18 mouse cellular contexts compared by ENCODE assay signal in genomic region chr5:129449931-129450573, GRCm38 (mm10). TPM values are rescaled to one million over a fixed set of nuclear protein-coding genes. Genes with fewer than 3 reads are reported as not detected.
A peak's percentile ranks its signal among the peaks of the same experiment; 100 is the strongest.
DNase-seq lines count a peak whose midpoint lies in the region; ATAC-seq and TF ChIP-seq lines count a peak whose summit lies in the region.
"Had no signal": no experiment of that assay in that cellular context is flagged by ENCODE, and none has a peak within 500 bp of the region (broad histone marks: within the 10 kb centered on the region; RNA-seq: fewer than 3 reads in every experiment).

No protein-coding gene starts in this region.

- 52% methylated on average over 7 of the region's 7 CpGs for WGBS in midbrain, embryonic 16.5 days
- WGBS in midbrain, embryonic 10.5 days = 72% methylated on average over 7 of the region's 7 CpGs

- H3K9ac ChIP-seq in midbrain, embryonic 16.5 days (ENCODE audit: low read depth, low read length) = no peak overlapping the region
- H3K9ac ChIP-seq: embryonic facial prominence, embryonic 13.5 days had no signal

- H3K4me2 ChIP-seq in midbrain, embryonic 16.5 days (ENCODE audit: low read length) = no peak overlapping the region
- H3K4me2 ChIP-seq: embryonic facial prominence, embryonic 13.5 days; heart, embryonic 11.5 days had no signal

- no peaks in the 10 kb centered on the region for H3K36me3 ChIP-seq in midbrain, embryonic 16.5 days (ENCODE audit: control insufficient read depth, insufficient read depth, low read length)
- no peaks in the 10 kb centered on the region for H3K36me3 ChIP-seq in midbrain, embryonic 10.5 days
- H3K36me3 ChIP-seq: embryonic facial prominence, embryonic 13.5 days had no signal

- DNase-seq in layer of hippocampus, adult 2 months (ENCODE audit: low spot score in 2 of 2) = no peak
- no peak for DNase-seq in layer of hippocampus, adult 18-20 months (ENCODE audit: low spot score in 2 of 2)
- DNase-seq in midbrain, embryonic 10.5 days (ENCODE audit: low spot score) = no peak
- DNase-seq in cerebellum, adult 8-10 months = peak; percentile 57
- no peak for DNase-seq in urinary bladder, postnatal 14 days (ENCODE audit: low spot score)
- DNase-seq: adrenal gland, postnatal 10 days; B cell, adult 2 months; kidney, adult 2 months; kidney, postnatal 25 days; midbrain, embryonic 14.5 days; right cerebral cortex, postnatal 25 days; thymus, postnatal 14 days had no signal

- peak overlapping the region; percentile 41; the same call in 1 of the 2 replicates for H3K27ac ChIP-seq in layer of hippocampus, adult 2 months
- peak overlapping the region; percentile 22; the same call in 1 of the 2 replicates for H3K27ac ChIP-seq in midbrain, embryonic 16.5 days (ENCODE audit: low read length)
- no peak overlapping the region for H3K27ac ChIP-seq in midbrain, embryonic 10.5 days (replicated peaks)
- H3K27ac ChIP-seq: embryonic facial prominence, embryonic 13.5 days; stomach, postnatal 0 days had no signal

- no peak overlapping the region for H3K4me3 ChIP-seq in layer of hippocampus, adult 2 months
- no peak overlapping the region for H3K4me3 ChIP-seq in midbrain, embryonic 16.5 days (ENCODE audit: low read depth, low read length)
- no peak overlapping the region for H3K4me3 ChIP-seq in midbrain, embryonic 10.5 days
- H3K4me3 ChIP-seq: embryonic facial prominence, embryonic 13.5 days had no signal

- no peak for ATAC-seq in midbrain, embryonic 16.5 days
- no peak for ATAC-seq in megakaryocyte progenitor cell, adult 5-6 weeks (replicated peaks; ENCODE audit: poor library complexity)
- ATAC-seq: forebrain, embryonic 16.5 days had no signal

- no peaks in the 10 kb centered on the region for H3K9me3 ChIP-seq in midbrain, embryonic 16.5 days (replicated peaks; ENCODE audit: control insufficient read depth, low read length, poor library complexity, severe bottlenecking)
- no peaks in the 10 kb centered on the region for H3K9me3 ChIP-seq in midbrain, embryonic 10.5 days (replicated peaks)
- H3K9me3 ChIP-seq: embryonic facial prominence, embryonic 13.5 days had no signal

- TF ChIP-seq CTCF in layer of hippocampus, adult 2 months (conservative IDR thresholded peaks at IDR 0.05) = no peak; the same call in 1 of the 2 replicates

- H3K27me3 ChIP-seq in midbrain, embryonic 16.5 days (ENCODE audit: control insufficient read depth, insufficient read depth, low read depth, low read length) = no peaks in the 10 kb centered on the region
- H3K27me3 ChIP-seq in midbrain, embryonic 10.5 days (ENCODE audit: low read depth, poor library complexity, severe bottlenecking) = 0 out of 2 replicates have a peak, but pooled peaks cover 8% of the 10 kb centered on the region
- H3K27me3 ChIP-seq: embryonic facial prominence, embryonic 13.5 days had no signal

- peaks cover 7% of the 10 kb centered on the region for H3K4me1 ChIP-seq in midbrain, embryonic 16.5 days (ENCODE audit: control insufficient read depth, insufficient read depth, low read length)
- peaks cover 27% of the 10 kb centered on the region for H3K4me1 ChIP-seq in midbrain, embryonic 10.5 days

RNA-seq across cellular contexts. Expression of gene Sfswap, which starts 51.0 kb away (rescaled TPM):
- total RNA-seq in layer of hippocampus, adult 2 months (2021) = 100 to 1,000 TPM; 129 to 147 TPM
- total RNA-seq in layer of hippocampus, adult 18-20 months (2021) = 100 to 1,000 TPM; 102 to 119 TPM
- 49.6 and 53.6 TPM in 2 replicates for polyA plus RNA-seq in midbrain, embryonic 16.5 days (2015; fragmentation: Nextera tagmentation; extraction: Ambion mirVana)
- 35.1 and 40.8 TPM in 2 replicates for polyA plus RNA-seq in midbrain, embryonic 10.5 days (2016; fragmentation: Nextera tagmentation; extraction: Ambion mirVana)
- total RNA-seq in megakaryocyte progenitor cell, adult 5-6 weeks (2015) = 42.3 and 60.8 TPM in 2 replicates
- total RNA-seq in megakaryocyte progenitor cell, adult 5-6 weeks (2017) = 57.1 and 66.2 TPM in 2 replicates
